Mouse (Mus musculus): ENCODE data around the gene Sox10.

GRCm38 (mm10) chr15:79134496-79135270 lies 30.4 kb downstream of the Sox10 start:
- TF ChIP-seq POLR2A (IDR thresholded peaks at IDR 0.05; ENCODE audit: borderline replicate concordance, insufficient read depth, low read length) (no peak), CTCF (IDR thresholded peaks at IDR 0.05; ENCODE audit: borderline replicate concordance, insufficient read depth, low read depth, low read length) (no peak)

All from cerebellum, adult 2 months (tissue).